Mouse (Mus musculus) left cerebral cortex, adult 9 months (tissue): Measurements from ENCODE around the gene Irf2.

Experiments used
- DNase-seq, 2 experiments: peaks; one replicate each; pipeline ENCODE4 v3.0.0; 2022; ENCODE audit warnings: low spot score in 2 of 2

The Irf2 gene

DNA sequence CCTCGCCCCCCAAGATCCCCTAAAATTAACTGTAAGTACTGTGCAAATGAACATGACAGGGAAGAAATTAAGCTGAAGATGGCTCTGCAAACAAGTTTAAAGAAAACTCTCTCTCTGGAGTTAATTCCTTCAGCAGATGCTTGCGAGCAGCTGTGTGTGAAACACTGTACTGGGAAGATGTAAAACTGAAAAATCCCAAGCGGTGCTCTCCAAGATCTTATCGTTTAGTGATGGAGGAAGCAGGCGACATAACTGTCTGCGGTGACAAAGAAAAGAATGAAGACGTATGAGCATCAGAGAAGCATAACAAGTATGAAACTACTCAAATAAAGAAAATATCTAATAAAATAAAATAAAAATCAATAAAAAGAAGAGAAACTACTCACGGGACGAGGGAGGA, 18.1 kb downstream of the Irf2 start:
- no peak for DNase-seq

DNA sequence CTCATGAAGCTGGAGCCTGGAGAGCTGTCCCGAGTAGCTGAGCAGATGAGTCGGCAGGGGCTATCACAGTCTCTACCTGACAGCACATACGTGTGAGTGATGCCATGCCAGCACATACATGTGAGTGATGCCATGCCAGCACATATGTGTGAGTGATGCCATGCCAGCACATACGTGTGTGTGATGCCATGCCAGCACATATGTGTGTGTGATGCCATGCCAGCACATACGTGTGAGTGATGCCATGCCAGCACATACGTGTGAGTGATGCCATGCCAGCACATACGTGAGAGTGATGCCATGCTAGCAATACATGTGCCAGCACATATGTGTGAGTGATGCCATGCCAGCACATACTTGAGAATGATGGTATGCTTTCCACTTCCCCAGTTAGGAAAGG, 18.6 kb downstream of the Irf2 start:
- DNase-seq, result no peak

DNA sequence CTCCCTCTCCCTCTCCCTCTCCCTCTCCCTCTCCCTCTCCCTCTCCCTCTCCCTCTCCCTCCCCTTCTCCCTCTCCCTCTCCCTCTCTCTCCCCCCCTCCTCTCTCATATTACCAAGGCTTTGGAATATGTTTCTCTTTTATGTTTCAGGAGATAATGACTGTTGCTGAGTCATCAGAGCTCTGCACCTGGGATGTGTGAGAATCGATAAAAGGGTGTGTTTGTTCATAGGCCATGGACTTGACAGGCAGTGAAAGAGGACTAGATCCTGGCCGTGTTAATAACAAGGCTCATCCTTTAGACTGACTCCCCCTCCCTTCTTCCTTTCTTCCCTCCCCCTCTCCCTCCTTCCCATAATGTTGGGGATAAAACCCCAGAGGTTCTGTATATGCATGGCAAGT, 19.1 kb downstream of the Irf2 start:
- no peak for DNase-seq

DNA sequence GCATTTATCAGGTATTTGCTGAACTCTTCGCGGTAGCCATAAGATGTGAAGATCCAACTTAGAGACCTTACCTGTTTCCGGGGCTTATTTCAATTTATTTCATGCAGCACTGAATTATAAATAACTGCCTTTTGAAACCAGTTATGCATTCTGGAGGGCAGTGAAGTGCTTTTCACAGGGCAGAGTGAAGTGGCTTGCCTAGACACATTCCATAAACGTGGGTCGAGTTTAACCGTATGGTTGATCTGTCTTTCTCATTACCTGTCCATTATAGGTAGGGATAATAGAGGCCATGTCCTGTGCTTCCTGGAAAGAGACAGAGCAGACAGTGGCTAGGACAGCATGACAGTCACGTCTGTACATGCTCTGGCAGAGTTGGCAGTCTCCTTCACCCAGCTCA, 20.0 kb downstream of the Irf2 start:
- no peak for DNase-seq

DNA sequence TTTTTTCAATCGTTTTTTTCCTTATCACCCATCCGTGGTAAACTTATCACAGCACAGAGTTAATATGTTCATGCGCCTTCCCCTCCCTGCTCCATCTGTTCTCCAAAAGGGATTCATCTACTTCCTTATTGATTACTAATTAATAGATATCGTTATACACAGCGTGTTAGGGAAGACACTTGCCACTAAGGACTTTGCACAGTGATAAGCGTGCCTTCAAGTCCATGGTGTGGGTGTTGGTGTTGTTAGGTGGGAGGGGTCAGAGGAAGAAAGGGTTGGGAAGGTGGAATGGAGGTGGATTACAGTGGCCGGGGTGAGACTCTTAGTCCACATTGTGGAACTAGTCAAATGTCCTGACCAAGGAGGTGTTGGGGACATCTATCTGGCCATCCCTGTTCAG, 21.2 kb downstream of the Irf2 start:
- no peak for DNase-seq

DNA sequence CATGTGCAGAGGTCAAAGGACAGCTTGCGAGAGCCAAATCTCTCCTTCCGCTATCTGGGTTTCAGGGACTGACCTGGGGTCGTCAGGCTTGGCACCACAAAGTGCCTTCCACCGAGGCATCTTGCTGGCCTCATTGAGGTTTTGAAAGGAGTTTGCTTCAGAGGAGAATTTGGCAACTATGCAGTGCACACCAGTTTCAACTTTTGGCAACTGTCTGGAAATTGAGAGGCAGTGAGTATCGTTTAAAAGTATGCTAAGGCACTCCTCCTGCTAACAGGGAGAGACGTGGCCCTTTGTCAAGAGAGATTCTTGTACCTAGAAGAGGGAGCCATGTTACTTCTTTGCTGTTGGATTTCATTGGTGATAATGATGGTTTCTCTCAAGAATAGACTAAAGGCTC, 21.9 kb downstream of the Irf2 start:
- DNase-seq, result no peak

DNA sequence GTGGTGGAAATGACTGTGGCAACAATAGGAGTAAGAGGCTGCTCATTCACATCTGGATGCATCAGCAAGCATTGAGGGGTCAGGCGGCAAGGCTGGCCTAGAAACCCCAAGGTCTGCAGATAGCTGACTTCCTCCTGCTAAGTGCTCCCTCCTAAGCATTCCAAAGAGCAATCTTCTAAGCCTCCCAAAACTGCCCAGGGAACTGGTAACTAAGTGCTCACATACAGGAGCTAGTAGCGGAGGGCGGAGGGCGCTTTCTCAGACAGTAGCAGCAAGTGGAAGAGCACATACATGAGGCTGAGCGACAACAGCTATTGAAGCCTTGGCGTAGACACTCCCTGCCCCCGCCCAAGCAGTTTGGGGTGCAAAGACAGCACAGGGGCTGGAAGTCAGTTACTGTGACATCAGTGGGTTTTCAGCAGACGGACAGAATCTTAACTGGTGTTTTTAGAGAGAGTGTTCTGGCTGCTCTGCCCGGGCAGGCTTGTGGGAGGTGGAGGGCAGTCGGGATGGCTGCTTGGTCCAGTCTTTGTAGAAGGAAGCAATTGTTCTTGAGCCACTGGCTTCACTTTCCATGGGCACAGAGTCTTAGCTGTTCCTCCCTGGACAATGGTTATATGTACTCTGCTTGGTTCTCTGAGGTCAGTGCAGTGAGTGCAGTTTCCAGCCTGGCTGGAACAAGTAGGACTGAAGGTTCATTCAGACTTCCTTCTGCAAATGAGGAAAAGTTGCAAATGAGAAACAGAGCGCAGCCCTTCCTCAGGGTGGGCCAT, 30.1 kb downstream of the Irf2 start:
- peak; percentile 55 to 59 for DNase-seq

DNA sequence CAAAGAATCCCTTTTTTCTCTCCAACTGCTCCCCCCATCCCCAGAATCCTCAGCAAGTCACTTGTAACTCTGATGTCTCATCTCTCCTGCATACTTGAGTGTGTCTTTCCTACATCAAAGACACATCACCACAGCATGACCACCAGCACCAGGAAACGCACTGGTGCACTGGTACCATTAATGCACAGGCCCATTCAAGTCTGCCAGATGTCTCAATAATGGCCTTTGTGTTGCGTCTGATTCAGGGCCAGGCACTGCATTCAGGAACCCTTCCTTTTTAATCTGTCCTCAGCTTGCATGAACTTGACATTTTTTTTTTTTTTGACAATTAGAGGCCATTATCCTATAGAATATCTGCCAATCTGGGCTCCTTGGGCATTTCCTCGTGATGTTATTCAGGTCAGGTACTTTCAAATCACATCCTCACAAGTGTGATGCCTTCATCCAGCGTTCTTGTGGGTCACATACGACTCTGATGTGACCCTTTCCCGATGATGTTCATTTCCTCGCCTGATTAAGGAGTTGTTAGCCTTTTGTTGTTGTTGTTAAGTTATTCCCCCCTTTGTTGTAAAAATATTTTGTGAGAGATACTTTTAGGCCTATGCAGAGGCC, 31.5 kb downstream of the Irf2 start:
- no peak for DNase-seq

DNA sequence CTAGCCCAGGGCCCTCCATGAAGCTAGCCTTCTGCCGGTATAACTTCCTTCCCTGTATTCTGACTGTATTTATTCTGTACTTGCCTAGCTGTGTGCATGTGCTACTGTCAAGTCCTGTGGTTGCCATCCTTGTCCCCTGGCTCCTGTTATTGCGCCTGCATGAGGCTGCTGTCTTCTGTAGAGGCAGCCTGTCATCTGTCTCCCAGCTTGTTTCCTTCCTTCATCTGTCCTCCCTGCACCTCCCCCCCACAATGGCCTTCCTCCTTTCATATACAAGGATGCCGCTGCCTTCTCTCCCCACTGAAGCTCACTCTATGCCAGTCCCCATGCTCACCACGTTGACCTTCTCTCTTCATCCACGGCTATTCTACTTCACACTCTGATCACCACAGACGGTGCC, 33.3 kb downstream of the Irf2 start:
- no peak for DNase-seq

DNA sequence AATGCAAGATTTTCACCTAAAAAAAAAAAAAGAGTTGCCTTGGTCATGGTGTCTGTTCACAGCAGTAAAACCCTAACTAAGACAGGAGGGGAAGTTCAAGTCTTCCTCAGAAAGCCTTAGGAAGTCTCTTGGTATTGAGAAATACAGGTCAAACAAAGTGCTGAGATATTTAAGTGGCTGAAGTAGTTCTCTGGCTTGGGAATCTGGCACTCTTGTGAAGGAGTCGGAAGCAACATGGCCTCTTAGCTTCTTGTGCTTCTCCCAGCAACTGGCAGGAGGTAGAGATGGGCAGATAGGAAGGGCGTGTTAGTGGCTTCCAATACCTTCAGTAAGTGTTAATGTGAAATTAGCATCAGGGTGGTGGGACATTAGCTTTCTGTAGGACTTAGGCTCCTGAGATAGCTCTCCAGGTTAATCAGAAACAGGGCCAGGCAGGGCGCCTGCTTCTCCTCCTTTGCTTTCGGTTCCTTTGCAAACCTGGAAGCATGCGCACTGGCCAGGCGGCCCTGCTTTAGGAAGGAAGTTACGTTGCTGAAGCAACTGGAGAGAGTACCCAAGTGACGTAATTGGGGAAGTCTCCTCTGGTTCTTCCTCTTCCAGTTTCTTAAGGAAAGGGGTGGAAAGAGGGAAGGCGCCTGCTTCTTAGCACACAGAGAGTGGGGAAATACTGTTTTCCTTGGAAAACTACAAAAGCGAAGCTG, 38.4 kb downstream of the Irf2 start:
- peak in 1 of 2 experiments; percentile 24 for DNase-seq

DNA sequence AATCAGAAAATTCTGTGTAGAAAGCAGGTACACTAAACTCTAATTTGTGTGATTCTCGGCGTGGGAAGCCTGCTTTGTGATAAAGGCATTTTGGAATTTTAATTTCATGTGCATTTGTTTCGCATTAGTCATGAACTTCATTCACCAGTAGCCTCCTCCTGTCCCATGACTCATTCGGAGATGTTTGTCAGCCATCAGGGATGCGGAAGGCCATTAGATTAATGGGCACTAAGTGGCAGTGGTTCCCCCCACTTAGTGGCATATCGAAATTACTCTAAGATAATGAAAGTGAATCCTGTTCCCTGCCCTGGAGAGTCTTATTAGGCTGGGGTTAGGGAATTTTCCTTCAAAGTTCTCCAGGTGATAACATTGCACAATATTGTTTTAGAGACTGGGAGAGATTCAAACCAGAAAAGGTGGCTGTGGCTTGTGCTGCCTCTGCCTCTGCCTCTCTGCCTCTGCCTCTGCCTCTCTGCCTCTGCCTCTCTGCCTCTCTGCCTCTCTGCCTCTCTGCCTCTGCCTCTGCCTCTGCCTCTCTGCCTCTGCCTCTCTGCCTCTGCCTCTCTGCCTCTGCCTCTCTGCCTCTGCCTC, 41.6 kb downstream of the Irf2 start:
- DNase-seq, result no peak

DNA sequence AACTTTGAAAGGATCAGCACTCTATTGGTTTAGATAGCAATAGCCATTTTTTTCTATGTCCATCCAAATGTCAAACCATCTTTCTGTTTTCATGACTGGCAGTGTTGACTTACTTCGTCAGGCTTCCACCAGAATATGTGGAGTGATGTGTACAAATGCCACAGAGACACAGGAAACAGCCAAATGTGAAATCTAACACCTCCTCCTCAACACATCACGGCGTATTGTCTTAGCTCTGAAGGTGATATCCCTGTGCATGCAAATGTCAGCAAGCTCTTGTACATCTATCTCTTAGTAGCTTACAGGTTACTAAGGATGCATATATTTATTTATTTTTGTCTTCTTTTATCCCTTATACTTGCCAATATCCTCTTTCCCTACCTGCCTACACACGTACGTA, 42.7 kb downstream of the Irf2 start:
- DNase-seq, result no peak

DNA sequence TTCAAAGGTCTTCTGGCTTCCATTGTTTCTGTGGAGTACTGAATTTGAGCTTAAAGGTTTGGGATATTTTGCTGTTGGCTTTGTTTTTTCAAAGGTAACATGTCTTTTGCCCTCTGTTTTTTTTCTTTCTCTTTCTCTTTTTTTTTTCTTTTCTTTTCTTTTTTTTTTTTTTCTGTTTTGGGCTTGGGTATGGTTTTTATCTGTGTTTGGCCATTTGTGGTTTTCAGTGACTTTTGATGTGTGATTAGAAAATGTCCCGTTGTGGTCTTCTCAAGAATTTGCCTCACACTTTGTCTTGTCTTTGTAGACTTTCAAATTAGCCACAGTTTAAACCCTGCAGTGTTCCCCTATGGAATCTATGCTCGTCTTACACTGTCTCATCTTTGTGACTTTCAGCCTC, 45.5 kb downstream of the Irf2 start:
- no peak for DNase-seq

DNA sequence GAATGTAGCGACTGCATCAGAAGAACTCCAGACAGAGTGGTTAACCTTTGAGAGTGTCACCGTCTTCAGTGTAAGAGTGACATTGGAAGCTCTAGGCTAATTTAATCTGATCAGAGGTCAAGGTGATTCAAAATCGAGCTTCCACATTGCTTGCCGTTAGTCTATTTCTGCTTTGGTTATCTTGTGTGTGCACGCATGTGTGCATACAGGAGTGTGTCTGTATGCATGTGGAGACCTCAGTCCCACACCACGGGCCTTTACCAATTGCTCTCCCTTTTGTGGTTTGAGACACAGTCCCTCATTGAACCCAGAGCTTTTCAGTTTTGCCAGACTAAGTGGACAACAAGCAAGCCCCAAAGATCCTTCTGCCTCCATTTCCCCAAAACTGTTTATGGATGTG, 46.4 kb downstream of the Irf2 start:
- DNase-seq, result no peak

DNA sequence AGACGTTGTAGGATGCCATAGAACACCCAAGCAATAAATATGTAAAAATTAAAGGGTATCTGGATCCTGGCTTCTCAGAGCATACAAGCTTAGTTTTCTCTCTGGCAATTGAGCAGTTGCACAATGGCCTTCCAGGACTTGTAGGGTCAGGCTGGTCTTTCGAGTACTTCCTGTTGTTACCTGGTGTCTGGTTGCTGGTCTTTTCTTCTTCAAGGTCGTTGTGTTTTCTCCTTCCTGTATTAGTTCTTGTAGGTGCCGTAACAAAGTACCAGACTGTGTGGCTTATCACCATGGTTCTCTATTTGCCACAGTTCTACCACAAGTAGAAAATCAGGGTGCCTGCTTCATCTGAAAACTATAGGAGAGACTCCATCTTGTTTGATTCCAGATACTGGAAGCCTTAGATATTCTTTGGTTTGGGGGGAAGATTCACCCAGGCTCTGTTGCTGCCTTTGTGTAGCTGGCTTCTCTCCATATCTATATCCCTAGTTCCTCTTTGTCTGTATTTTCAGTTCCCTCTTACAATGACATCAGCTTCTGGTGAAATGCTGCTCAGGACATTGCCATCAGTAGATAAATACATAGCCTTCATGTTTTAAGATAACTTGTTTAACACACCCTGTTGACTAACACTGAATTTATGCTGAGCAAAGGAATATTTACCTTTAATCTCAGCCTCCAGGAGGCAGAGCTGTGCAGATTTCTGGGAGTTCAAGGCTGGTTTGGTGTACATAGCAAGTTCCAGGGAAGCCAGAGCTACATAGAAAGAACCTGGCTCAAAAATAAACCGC, 49.8 kb downstream of the Irf2 start:
- DNase-seq, result no peak

DNA sequence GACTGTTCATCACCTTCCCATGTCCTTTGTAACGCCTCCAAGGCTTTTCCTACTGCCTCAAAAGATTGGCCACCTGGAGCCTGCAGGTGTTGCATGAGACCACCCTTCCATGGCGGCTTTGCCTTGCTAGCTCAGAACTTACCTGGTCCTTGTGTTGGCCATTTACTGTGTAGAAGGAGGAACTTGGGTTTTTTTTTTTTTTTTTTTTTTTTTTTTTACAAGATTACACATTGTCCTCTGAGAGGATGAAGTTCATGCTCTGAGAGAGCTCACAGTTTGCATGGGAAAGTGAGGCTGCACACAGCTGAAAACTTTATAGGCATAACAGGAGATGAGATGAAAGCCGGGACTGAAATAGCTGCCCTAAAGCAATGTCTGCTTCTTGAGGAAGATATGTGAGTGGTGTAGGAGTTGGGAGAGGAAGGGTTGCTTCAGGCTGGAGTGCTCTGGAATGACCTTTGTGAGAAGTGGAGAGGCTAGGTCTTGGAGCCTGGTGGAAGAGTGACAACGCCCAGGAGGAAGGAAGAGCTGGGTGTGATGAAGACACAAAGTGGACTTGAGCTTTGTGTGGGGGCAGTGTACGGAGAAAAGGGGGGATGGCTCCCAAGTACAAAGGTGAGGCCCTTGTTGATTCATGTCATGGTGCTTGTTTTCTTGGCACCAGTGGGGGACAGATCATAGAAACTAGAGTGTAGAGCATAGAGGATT, 52.3 kb downstream of the Irf2 start:
- no peak for DNase-seq

DNA sequence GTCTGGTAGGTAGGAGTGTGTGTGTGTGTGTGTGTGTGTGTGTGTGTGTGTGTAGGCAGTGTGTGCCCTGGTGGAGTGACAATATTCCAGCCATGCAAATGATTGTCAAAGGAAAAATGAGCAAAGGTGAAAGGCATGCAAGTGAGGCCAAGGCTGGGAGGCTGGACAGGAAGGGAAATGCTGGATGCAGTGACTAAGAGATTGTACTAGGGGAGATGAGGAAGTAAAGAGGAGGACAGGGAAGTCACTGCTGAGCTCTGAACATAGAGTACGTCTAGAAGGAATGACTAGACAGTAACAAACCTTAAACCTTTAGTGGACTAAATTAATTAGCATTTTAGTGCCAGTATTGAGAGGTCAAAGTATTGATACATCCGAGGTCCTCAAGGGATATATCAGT, 53.1 kb downstream of the Irf2 start:
- DNase-seq, result no peak

DNA sequence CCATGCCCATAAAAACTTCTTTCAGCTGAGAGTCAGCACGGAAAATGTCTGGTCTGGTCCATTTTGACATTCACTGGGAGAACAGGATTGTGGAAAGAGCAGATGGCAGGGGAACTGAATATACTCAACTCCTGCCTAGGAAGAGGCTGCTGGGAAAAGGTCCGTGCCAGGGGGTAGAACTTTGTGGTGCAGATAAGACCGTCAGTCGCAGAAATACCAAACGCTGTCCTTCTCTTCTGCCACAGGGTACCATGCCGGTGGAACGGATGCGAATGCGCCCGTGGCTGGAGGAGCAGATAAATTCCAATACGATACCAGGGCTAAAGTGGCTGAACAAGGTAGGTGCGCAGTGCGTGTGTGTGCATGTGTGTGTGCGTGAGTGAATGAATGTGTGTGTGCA, 53.7 kb downstream of the Irf2 start:
- no peak for DNase-seq

DNA sequence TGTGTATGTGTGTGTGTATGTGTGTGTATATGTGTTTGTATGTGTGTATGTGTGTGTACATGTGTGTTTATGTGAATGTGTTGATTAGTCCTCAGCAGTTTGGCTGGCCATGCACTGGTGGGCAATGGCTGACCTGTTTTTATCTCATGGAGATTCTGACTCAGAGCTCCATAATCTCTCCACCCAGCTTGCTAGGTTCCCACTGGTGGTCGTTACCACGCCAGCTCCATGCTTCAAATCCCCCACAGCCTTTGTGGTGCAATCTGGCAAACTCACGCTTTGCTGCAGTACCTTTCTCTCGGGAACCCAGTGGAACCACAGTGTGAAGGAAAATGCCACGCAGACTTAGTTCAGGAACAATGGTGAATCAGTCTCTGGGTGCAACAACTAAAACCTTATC, 54.8 kb downstream of the Irf2 start:
- no peak for DNase-seq

DNA sequence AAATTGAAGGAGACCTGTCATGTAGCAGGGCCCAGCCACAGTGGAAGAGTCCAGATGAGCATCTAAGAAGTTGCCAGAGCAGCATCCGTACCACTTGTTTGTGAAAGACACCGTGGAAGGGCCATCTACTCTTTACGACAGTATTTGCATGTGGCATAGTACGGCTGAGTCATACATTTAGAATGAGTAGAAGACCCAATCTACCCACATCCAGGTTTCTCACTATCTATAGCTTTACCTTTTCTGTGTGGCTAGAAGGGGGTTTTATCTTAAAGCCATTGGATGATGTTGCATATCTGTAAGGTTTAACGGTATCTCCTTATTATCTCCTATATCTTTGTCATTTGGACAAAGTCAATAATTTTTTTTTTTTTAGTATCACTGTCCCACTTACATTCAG, 59.7 kb downstream of the Irf2 start:
- no peak for DNase-seq

DNA sequence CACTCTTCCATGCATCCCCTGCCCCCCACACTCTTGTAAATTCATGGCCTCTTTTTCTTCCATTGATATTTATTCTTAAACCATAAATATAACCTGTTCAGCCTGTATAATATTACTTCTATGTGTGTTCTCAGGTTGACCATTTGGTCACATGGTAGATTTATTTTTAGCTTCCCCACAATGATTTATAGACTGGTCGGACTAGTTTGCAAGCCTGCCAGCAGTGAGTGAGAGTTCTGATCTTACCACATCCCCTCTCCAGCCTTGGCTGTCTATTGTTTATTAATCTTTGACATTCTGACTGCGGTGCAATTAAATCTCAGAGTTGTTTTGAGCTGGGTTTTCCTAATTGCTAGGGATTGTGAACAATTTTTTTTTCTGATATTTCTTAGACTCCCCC, 60.2 kb downstream of the Irf2 start:
- DNase-seq, result no peak
